13 mouse cellular contexts compared by ENCODE assay signal in genomic region chr6:144042936-144043335, GRCm38 (mm10).
DNase-seq lines count a peak whose midpoint lies in the region; ATAC-seq and TF ChIP-seq lines count a peak whose summit lies in the region.
"Had no signal": no experiment of that assay in that cellular context is flagged by ENCODE, and none has a peak within 500 bp of the region (broad histone marks: within the 10 kb centered on the region; RNA-seq: fewer than 3 reads in every experiment).

No protein-coding gene starts in this region.

- H3K27ac ChIP-seq in heart, embryonic 12.5 days (ENCODE audit: poor library complexity, severe bottlenecking) = peak overlapping the region; percentile 11; the same call in 1 of the 2 replicates
- 0 out of 2 replicates have a peak overlapping the region, but pooled peaks have one; percentile 3 for H3K27ac ChIP-seq in neural tube, embryonic 13.5 days (replicated peaks)
- no peak overlapping the region; the same call in 1 of the 2 replicates for H3K27ac ChIP-seq in neural tube, embryonic 15.5 days (replicated peaks)
- H3K27ac ChIP-seq in limb, embryonic 10.5 days = peak overlapping the region; percentile 62; the same call in 1 of the 2 replicates
- peak overlapping the region; percentile 35 for H3K27ac ChIP-seq in stomach, postnatal 0 days (replicated peaks)

- 58% methylated on average over 5 of the region's 5 CpGs for WGBS in heart, embryonic 12.5 days
- 20% methylated on average over 5 of the region's 5 CpGs for WGBS in neural tube, embryonic 13.5 days
- 25% methylated on average over 5 of the region's 5 CpGs for WGBS in neural tube, embryonic 15.5 days
- 79% methylated on average over 5 of the region's 5 CpGs for WGBS in limb, embryonic 10.5 days
- WGBS in stomach, postnatal 0 days = 39% methylated on average over 5 of the region's 5 CpGs

- H3K4me1 ChIP-seq in heart, embryonic 12.5 days (replicated peaks) = peaks cover 17% of the 10 kb centered on the region
- H3K4me1 ChIP-seq in neural tube, embryonic 13.5 days (replicated peaks) = peaks cover 51% of the 10 kb centered on the region
- H3K4me1 ChIP-seq in neural tube, embryonic 15.5 days = peaks cover 26% of the 10 kb centered on the region
- H3K4me1 ChIP-seq in limb, embryonic 10.5 days = peaks cover 48% of the 10 kb centered on the region
- H3K4me1 ChIP-seq in stomach, postnatal 0 days (replicated peaks; ENCODE audit: control insufficient read depth, insufficient read depth) = no peaks in the 10 kb centered on the region

- TF ChIP-seq CTCF in stomach, postnatal 0 days (IDR thresholded peaks at IDR 0.05; ENCODE audit: low read depth) = no peak

- H3K9me3 ChIP-seq in heart, embryonic 12.5 days (replicated peaks) = no peaks in the 10 kb centered on the region
- H3K9me3 ChIP-seq in neural tube, embryonic 13.5 days = no peaks in the 10 kb centered on the region
- no peaks in the 10 kb centered on the region for H3K9me3 ChIP-seq in neural tube, embryonic 15.5 days (replicated peaks)
- H3K9me3 ChIP-seq in limb, embryonic 10.5 days (replicated peaks) = no peaks in the 10 kb centered on the region
- no peaks in the 10 kb centered on the region for H3K9me3 ChIP-seq in stomach, postnatal 0 days (ENCODE audit: control insufficient read depth, low read length)

- no peak for TF ChIP-seq EP300 in stomach, postnatal 0 days (optimal IDR thresholded peaks at IDR 0.05)

- no peak overlapping the region for H3K9ac ChIP-seq in heart, embryonic 12.5 days
- no peak overlapping the region for H3K9ac ChIP-seq in neural tube, embryonic 13.5 days
- H3K9ac ChIP-seq in neural tube, embryonic 15.5 days (replicated peaks) = no peak overlapping the region
- no peak overlapping the region for H3K9ac ChIP-seq in stomach, postnatal 0 days (ENCODE audit: low read length)

- H3K36me3 ChIP-seq in heart, embryonic 12.5 days = no peaks in the 10 kb centered on the region
- H3K36me3 ChIP-seq in neural tube, embryonic 13.5 days = no peaks in the 10 kb centered on the region
- H3K36me3 ChIP-seq in neural tube, embryonic 15.5 days = no peaks in the 10 kb centered on the region
- no peaks in the 10 kb centered on the region for H3K36me3 ChIP-seq in limb, embryonic 10.5 days
- H3K36me3 ChIP-seq in stomach, postnatal 0 days (ENCODE audit: control insufficient read depth, insufficient read depth, low read length) = no peaks in the 10 kb centered on the region

- no peak for ATAC-seq in heart, embryonic 12.5 days (ENCODE audit: insufficient number of reproducible peaks, low FRiP score)
- no peak for ATAC-seq in neural tube, embryonic 13.5 days (ENCODE audit: low read depth)
- no peak for ATAC-seq in neural tube, embryonic 15.5 days (ENCODE audit: low FRiP score)
- ATAC-seq in stomach, postnatal 0 days (ENCODE audit: low FRiP score, low TSS enrichment) = peak; percentile 53

- H3K4me2 ChIP-seq in heart, embryonic 12.5 days = no peak overlapping the region
- no peak overlapping the region for H3K4me2 ChIP-seq in neural tube, embryonic 13.5 days
- no peak overlapping the region for H3K4me2 ChIP-seq in neural tube, embryonic 15.5 days
- H3K4me2 ChIP-seq in stomach, postnatal 0 days (replicated peaks; ENCODE audit: low read depth) = no peak overlapping the region

- intact Hi-C loops in heart, postnatal 36 days (cut with DNase I) = no loop called here
- intact Hi-C loops in left cerebral cortex, postnatal 4 days (cut with DNase I) = no loop called here

- DNase-seq in heart, postnatal 36 days = no peak
- DNase-seq in limb, embryonic 10.5 days (ENCODE audit: low spot score) = no peak
- no peak for DNase-seq in stomach, postnatal 0 days (ENCODE audit: low spot score)
- no peak for DNase-seq in right cerebral cortex, adult 18-20 months
- no peak for DNase-seq in left cerebral cortex, postnatal 4 days
- DNase-seq: adrenal gland, postnatal 25 days; cerebellum, adult 8-10 months; heart, adult 18-20 months; thymus, postnatal 36 days had no signal

- H3K27me3 ChIP-seq in heart, embryonic 12.5 days (replicated peaks) = no peaks in the 10 kb centered on the region
- H3K27me3 ChIP-seq in neural tube, embryonic 13.5 days = no peaks in the 10 kb centered on the region
- no peaks in the 10 kb centered on the region for H3K27me3 ChIP-seq in neural tube, embryonic 15.5 days (replicated peaks)
- no peaks in the 10 kb centered on the region for H3K27me3 ChIP-seq in limb, embryonic 10.5 days (ENCODE audit: low read depth, poor library complexity, severe bottlenecking)
- no peaks in the 10 kb centered on the region for H3K27me3 ChIP-seq in stomach, postnatal 0 days (ENCODE audit: control insufficient read depth, insufficient read depth, low read length)

- H3K4me3 ChIP-seq in heart, embryonic 12.5 days = no peak overlapping the region
- no peak overlapping the region for H3K4me3 ChIP-seq in neural tube, embryonic 13.5 days
- H3K4me3 ChIP-seq in neural tube, embryonic 15.5 days (replicated peaks) = no peak overlapping the region
- H3K4me3 ChIP-seq in limb, embryonic 10.5 days = no peak overlapping the region
- H3K4me3 ChIP-seq in stomach, postnatal 0 days (ENCODE audit: low read depth, low read length) = no peak overlapping the region
- H3K4me3 ChIP-seq: erythroblast, embryonic 14.5 days had no signal
